ENCODE assay signal across 9 mouse cellular contexts in genomic region chr11:60185396-60186231, GRCm38 (mm10). TPM values are rescaled to one million over a fixed set of nuclear protein-coding genes. Genes with fewer than 3 reads are reported as not detected.
DNase-seq lines count a peak whose midpoint lies in the region; ATAC-seq and TF ChIP-seq lines count a peak whose summit lies in the region.
"Had no signal": no experiment of that assay in that cellular context is flagged by ENCODE, and none has a peak within 500 bp of the region (broad histone marks: within the 10 kb centered on the region; RNA-seq: fewer than 3 reads in every experiment).

No protein-coding gene starts in this region.

- no peak overlapping the region for H3K4me2 ChIP-seq in forebrain, embryonic 14.5 days (ENCODE audit: low read length)
- no peak overlapping the region for H3K4me2 ChIP-seq in limb, embryonic 13.5 days (replicated peaks)
- H3K4me2 ChIP-seq in midbrain, postnatal 0 days (ENCODE audit: low read depth, low read length, poor library complexity, severe bottlenecking): no peak overlapping the region
- H3K4me2 ChIP-seq: embryonic facial prominence, embryonic 15.5 days had no signal

- TF ChIP-seq EP300 in MEL (IDR thresholded peaks at IDR 0.05; ENCODE audit: low read depth in 1 of 2, low read length in 2 of 2): no peak

- H3K9me3 ChIP-seq in MEL (replicated peaks; ENCODE audit: insufficient read depth, low read length): no peaks in the 10 kb centered on the region
- H3K9me3 ChIP-seq in forebrain, embryonic 14.5 days (replicated peaks; ENCODE audit: control insufficient read depth, low read length): no peaks in the 10 kb centered on the region
- no peaks in the 10 kb centered on the region for H3K9me3 ChIP-seq in limb, embryonic 13.5 days
- no peaks in the 10 kb centered on the region for H3K9me3 ChIP-seq in midbrain, postnatal 0 days (ENCODE audit: low read length)
- H3K9me3 ChIP-seq: embryonic facial prominence, embryonic 15.5 days had no signal

- no peak for TF ChIP-seq RAD21 in MEL (IDR thresholded peaks at IDR 0.05; ENCODE audit: low read depth, low read length)

- TF ChIP-seq POLR2A in MEL (IDR thresholded peaks at IDR 0.05; ENCODE audit: control insufficient read depth in 1 of 2, insufficient read depth in 1 of 2, low read depth in 1 of 2, low read length in 2 of 2, poor library complexity in 1 of 2): no peak

- peaks cover 0 to 3% of the 10 kb centered on the region in 2 experiments; a peak in 1 of 4 replicates for H3K4me1 ChIP-seq in MEL (ENCODE audit: control insufficient read depth in 1 of 2, insufficient read depth in 2 of 2, low read length in 2 of 2)
- peaks cover 51% of the 10 kb centered on the region for H3K4me1 ChIP-seq in forebrain, embryonic 14.5 days (ENCODE audit: control insufficient read depth, insufficient read depth, low read length)
- peaks cover 55% of the 10 kb centered on the region for H3K4me1 ChIP-seq in limb, embryonic 13.5 days
- H3K4me1 ChIP-seq in midbrain, postnatal 0 days (ENCODE audit: insufficient read depth, low read length): peaks cover 34% of the 10 kb centered on the region; the same call in 1 of the 2 replicates

- WGBS in forebrain, embryonic 14.5 days: 77% methylated on average over 20 of the region's 20 CpGs
- 77% methylated on average over 20 of the region's 20 CpGs for WGBS in limb, embryonic 13.5 days
- WGBS in midbrain, postnatal 0 days: 77% methylated on average over 20 of the region's 20 CpGs

- DNase-seq in heart, adult 11 months: peak; percentile 95
- no peak for DNase-seq in heart, postnatal 4 days
- peak; percentile 57 for DNase-seq in MEL (ENCODE audit: low read depth, low spot score)
- peak; percentile 64 for DNase-seq in forebrain, embryonic 14.5 days (ENCODE audit: low spot score)
- peak; percentile 85 for DNase-seq in midbrain, postnatal 0 days (ENCODE audit: low spot score)
- DNase-seq in retina, postnatal 1 day: no peak
- DNase-seq in right cerebral cortex, postnatal 25 days: no peak

- no peaks in the 10 kb centered on the region for H3K79me2 ChIP-seq in MEL (ENCODE audit: control insufficient read depth, insufficient read depth, low read length, poor library complexity)

- no peak for TF ChIP-seq CTCF in MEL (IDR thresholded peaks at IDR 0.05 in 2 of 3, conservative IDR thresholded peaks at IDR 0.05 in 1 of 3; ENCODE audit: control insufficient read depth in 1 of 3, insufficient read depth in 1 of 3, low read depth in 2 of 3, low read length in 3 of 3, poor library complexity in 1 of 3, severe bottlenecking in 1 of 3)
- TF ChIP-seq CTCF in midbrain, postnatal 0 days (IDR thresholded peaks at IDR 0.05): no peak

- no peak overlapping the region for H3K4me3 ChIP-seq in MEL (ENCODE audit: control insufficient read depth in 1 of 2, insufficient read depth in 1 of 2, low read depth in 2 of 2, low read length in 2 of 2)
- H3K4me3 ChIP-seq in forebrain, embryonic 14.5 days (ENCODE audit: low read depth, low read length): no peak overlapping the region
- no peak overlapping the region for H3K4me3 ChIP-seq in limb, embryonic 13.5 days
- H3K4me3 ChIP-seq in midbrain, postnatal 0 days (ENCODE audit: low read depth, low read length): no peak overlapping the region
- H3K4me3 ChIP-seq: embryonic facial prominence, embryonic 15.5 days had no signal

- H3K36me3 ChIP-seq in MEL (ENCODE audit: control insufficient read depth in 1 of 2, insufficient read depth in 2 of 2, low read length in 2 of 2): peaks cover 0 to 9% of the 10 kb centered on the region in 2 experiments; a peak in 1 of 4 replicates
- H3K36me3 ChIP-seq in forebrain, embryonic 14.5 days (ENCODE audit: control insufficient read depth, insufficient read depth, low read length): peaks cover 56% of the 10 kb centered on the region
- peaks cover 59% of the 10 kb centered on the region for H3K36me3 ChIP-seq in limb, embryonic 13.5 days
- H3K36me3 ChIP-seq in midbrain, postnatal 0 days (ENCODE audit: insufficient read depth, low read length): peaks cover 54% of the 10 kb centered on the region

- no peak overlapping the region for H3K27ac ChIP-seq in MEL (ENCODE audit: control insufficient read depth, low read depth, low read length)
- H3K27ac ChIP-seq in forebrain, embryonic 14.5 days (ENCODE audit: low read depth, low read length): peak overlapping the region; percentile 86
- no peak overlapping the region for H3K27ac ChIP-seq in limb, embryonic 13.5 days
- peak overlapping the region; percentile 74 for H3K27ac ChIP-seq in midbrain, postnatal 0 days (ENCODE audit: low read depth, low read length)
- H3K27ac ChIP-seq: embryonic facial prominence, embryonic 15.5 days had no signal

- no peaks in the 10 kb centered on the region for H3K27me3 ChIP-seq in MEL (ENCODE audit: control insufficient read depth in 1 of 2, insufficient read depth in 2 of 2, low read length in 2 of 2)
- no peaks in the 10 kb centered on the region for H3K27me3 ChIP-seq in forebrain, embryonic 14.5 days (replicated peaks; ENCODE audit: control insufficient read depth, insufficient read depth, low read length)
- no peaks in the 10 kb centered on the region for H3K27me3 ChIP-seq in limb, embryonic 13.5 days
- H3K27me3 ChIP-seq in midbrain, postnatal 0 days (ENCODE audit: insufficient read depth, low read length): no peaks in the 10 kb centered on the region
- H3K27me3 ChIP-seq: embryonic facial prominence, embryonic 15.5 days had no signal

- H3K9ac ChIP-seq in MEL (ENCODE audit: control insufficient read depth, low read depth, low read length, poor library complexity, severe bottlenecking): no peak overlapping the region
- H3K9ac ChIP-seq in forebrain, embryonic 14.5 days (ENCODE audit: low read length): peak overlapping the region; percentile 51
- H3K9ac ChIP-seq in limb, embryonic 13.5 days: peak overlapping the region; percentile 45
- H3K9ac ChIP-seq in midbrain, postnatal 0 days (replicated peaks; ENCODE audit: low read length, poor library complexity, severe bottlenecking): peak overlapping the region; percentile 52
- H3K9ac ChIP-seq: embryonic facial prominence, embryonic 15.5 days had no signal

- ATAC-seq in forebrain, embryonic 14.5 days: peak; percentile 43; the same call in 1 of the 2 replicates
- no peak for ATAC-seq in limb, embryonic 13.5 days (ENCODE audit: low FRiP score, low read depth)
- peak; percentile 17; the same call in 1 of the 2 replicates for ATAC-seq in midbrain, postnatal 0 days (ENCODE audit: low FRiP score)

TF ChIP-seq in MEL, 35 proteins besides CTCF, POLR2A, EP300 and RAD21:
- TF ChIP-seq ZKSCAN1 (IDR thresholded peaks at IDR 0.05; ENCODE audit: low read depth, low read length) (no peak), MEF2A (IDR thresholded peaks at IDR 0.05; ENCODE audit: extremely low read depth, insufficient replicate concordance, low read depth, low read length, poor library complexity, severe bottlenecking) (no peak), GABPA (IDR thresholded peaks at IDR 0.05; ENCODE audit: low read depth, low read length) (no peak), MAFK (IDR thresholded peaks at IDR 0.05; ENCODE audit: borderline replicate concordance, low read depth, low read length) (no peak), TCF12 (IDR thresholded peaks at IDR 0.05; ENCODE audit: low read depth, low read length) (no peak), KAT2A (conservative IDR thresholded peaks at IDR 0.05; ENCODE audit: low read depth, low read length) (no peak), UBTF (IDR thresholded peaks at IDR 0.05; ENCODE audit: borderline replicate concordance, insufficient read depth, low read depth, low read length) (no peak), MYC (IDR thresholded peaks at IDR 0.05; ENCODE audit: low read depth, low read length) (no peak), POLR2AphosphoS2 (IDR thresholded peaks at IDR 0.05; ENCODE audit: low read length) (no peak), USF2 (IDR thresholded peaks at IDR 0.05; ENCODE audit: borderline replicate concordance in 1 of 2, insufficient read depth in 1 of 2, low read depth in 1 of 2, low read length in 2 of 2) (no peak), USF1 (IDR thresholded peaks at IDR 0.05; ENCODE audit: low read depth, low read length) (no peak), HCFC1 (IDR thresholded peaks at IDR 0.05; ENCODE audit: low read depth, low read length) (no peak), CHD2 (IDR thresholded peaks at IDR 0.05; ENCODE audit: low read length) (no peak), ZC3H11A (IDR thresholded peaks at IDR 0.05; ENCODE audit: low read depth, low read length) (no peak), MXI1 (IDR thresholded peaks at IDR 0.05; ENCODE audit: low read depth, low read length) (no peak)
TF ChIP-seq in MEL: peak in this region for 0.

RNA-seq across cellular contexts. Expression of gene Srebf1, which starts 36.8 kb away (rescaled TPM):
- total RNA-seq in heart, postnatal 4 days (2021): 10 to 100 TPM; 35.8 to 50.8 TPM
- total RNA-seq in MEL (2012; rRNA removed): 288 and 305 TPM in 2 replicates
- 100 to 1,000 TPM in 1 of 2 experiments, not detected in 1; 241 TPM for polyA plus RNA-seq in MEL (2012; ENCODE audit: insufficient read depth in 1 of 2, insufficient read length in 2 of 2, low read depth in 1 of 2, low replicate concordance in 2 of 2, missing spikeins in 1 of 2)
- polyA plus RNA-seq in forebrain, embryonic 14.5 days (2014; fragmentation: Nextera tagmentation; extraction: Ambion mirVana): 42.6 and 44.3 TPM in 2 replicates
- 64.5 and 65.7 TPM in 2 replicates for polyA plus RNA-seq in limb, embryonic 13.5 days (2015; fragmentation: Nextera tagmentation; extraction: Ambion mirVana)
- total RNA-seq in midbrain, postnatal 0 days (2014; rRNA removed): 77.1 and 96.5 TPM in 2 replicates
- polyA plus RNA-seq in midbrain, postnatal 0 days (2015; fragmentation: Nextera tagmentation; extraction: Ambion mirVana): 34.5 and 38.1 TPM in 2 replicates

Comparison
In these comparisons a context has a peak if more than half of its experiments do, and no peak if none do; other contexts are left out.
1. DNase-seq: peak in heart, adult 11 months (single experiment), MEL (single experiment), forebrain, embryonic 14.5 days (single experiment) and midbrain, postnatal 0 days (single experiment); none in heart, postnatal 4 days (single experiment), retina, postnatal 1 day (single experiment) and right cerebral cortex, postnatal 25 days (single experiment).
2. H3K27ac ChIP-seq: peak in forebrain, embryonic 14.5 days (single experiment) and midbrain, postnatal 0 days (single experiment); none in MEL (single experiment) and limb, embryonic 13.5 days (single experiment).